Mouse (Mus musculus) gastrocnemius, postnatal 36 days (tissue): ENCODE data around the gene Tmem117. TPM values are rescaled to one million over a fixed set of nuclear protein-coding genes. Genes with fewer than 3 reads are reported as not detected.

Experiments
- DNase-seq, 2 experiments: peaks; one replicate each; pipeline ENCODE4 v3.0.0; 2022
- intact Hi-C: fragments of 180-260 bp; cut with DNase I; formaldehyde crosslinking; loops from one replicate; pipeline ENCODE4 v1.15.1; 2025
- total RNA-seq, 2 experiments: library from RNA; stranded (reverse); gene quantifications; 2 replicates each; pipeline ENCODE4 v1.2.3; 2021

The Tmem117 gene
- total RNA-seq, 2 experiments from 2014 or later = 21.2 to 21.3 TPM

DNA sequence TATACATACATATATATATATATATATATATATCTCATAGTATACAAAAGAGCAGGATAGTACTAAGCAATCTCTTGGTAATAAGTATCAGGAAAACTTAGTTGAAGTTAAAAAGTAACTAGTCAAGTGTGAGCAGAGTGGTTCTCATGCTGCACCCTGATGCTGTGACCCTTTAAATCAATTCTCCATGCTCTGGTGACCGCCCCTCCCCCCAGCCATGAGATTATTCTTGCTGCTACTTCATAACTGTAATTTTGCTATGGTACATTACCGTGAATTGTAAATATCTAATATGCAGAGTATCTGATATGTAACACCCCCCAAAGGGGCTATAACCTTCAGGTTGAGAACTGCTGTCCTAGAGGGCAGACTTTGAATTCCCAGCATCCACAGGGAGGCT lies 10.1 kb downstream of the Tmem117 start:
- intact Hi-C loops = no loop called here

DNA sequence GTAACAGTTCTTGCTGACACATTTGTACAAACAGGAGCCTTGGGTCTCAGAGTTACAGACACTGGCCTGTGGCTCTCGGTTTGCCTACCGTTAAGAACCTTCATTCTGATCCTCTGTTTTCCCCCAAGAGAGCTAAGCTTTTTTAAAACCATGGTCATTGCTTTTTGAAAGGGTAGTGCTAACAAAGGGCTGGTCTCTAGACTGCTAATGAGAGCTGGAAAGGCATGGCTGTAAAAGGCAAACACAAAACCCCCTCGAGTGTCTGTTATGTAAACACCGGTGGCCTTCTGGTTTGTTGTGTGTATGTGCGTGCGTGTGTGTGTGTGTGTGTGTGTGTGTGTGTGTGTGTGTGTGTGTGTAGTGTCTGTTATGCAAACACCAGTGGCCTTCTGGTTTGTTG lies 17.0 kb downstream of the Tmem117 start:
- no peak for DNase-seq
- intact Hi-C loops = no loop called here

More for the DNA sequence above, 10.1 kb downstream of the Tmem117 start:
- DNase-seq = no peak

DNA sequence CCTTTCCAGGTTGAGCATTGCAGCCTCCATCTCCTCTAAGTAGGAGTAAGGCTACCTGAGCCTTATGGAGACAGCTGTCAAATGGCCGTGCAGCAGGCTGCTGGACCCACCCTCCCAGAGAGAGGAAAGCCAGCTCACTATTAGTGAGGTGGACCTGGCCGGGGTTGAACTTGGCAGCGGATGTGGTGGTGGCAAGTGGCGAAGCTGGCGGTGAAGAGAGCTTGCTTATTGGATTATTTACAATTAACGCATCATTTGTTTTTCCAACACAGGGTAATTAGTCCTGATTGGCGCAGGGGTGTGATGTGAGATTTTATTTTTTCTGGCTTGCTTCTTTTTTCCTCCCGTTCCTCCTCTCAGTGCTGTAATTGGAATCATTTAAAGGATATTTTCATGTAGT lies 19.4 kb downstream of the Tmem117 start:
- no peak for DNase-seq
- intact Hi-C loops = no loop called here

DNA sequence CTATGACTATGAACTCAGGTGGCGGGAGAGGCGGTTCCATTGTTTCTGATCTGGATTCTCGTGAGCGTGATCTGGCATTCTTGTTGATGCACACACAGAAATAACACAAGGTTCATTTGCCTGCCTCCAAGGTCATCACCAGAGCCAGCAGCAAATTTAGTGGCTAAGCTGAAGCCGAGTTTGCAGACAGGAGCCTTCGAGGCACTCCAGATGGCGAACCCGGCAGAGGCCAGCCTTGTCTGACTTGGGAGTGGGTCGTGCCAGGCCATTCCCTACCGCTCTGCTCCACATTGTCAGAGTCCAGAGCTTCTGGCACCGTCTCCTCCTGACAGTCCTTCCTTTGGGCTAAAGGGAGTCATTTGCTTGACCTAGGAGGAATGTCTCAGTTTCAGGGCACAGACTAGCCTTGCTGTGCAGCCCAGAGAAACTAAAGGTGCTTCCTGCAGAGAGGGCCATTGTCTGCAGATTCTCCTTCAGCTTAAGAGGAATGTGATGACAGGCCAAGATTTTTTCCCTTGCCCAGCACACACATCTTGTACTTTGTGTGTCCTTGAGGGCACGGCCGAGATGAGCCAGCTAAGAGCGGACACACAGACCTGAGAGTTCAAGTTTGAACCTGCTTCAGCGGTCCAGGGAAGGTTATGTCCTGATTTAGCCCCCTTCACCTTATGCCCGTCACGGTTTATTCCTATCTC lies 20.2 kb downstream of the Tmem117 start:
- DNase-seq = no peak
- intact Hi-C loops = no loop called here

DNA sequence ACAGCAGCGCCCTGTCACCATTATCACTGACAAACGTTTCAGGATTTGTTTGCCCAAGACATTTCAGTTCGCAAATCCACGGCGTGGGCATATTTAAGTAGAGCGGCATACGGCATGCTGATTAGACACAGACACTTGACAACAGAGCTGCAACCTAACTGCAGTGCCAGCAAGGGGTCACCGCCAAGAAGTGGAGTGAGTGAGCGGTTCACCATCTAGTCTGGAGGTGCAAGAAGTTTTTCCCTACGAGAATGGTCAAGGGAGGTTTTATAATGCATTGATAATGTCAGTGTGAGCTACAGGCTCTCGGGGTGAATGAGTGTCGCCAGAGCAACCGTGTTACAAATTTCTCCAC lies 20.7 kb downstream of the Tmem117 start:
- DNase-seq = no peak
- intact Hi-C loops = no loop called here

DNA sequence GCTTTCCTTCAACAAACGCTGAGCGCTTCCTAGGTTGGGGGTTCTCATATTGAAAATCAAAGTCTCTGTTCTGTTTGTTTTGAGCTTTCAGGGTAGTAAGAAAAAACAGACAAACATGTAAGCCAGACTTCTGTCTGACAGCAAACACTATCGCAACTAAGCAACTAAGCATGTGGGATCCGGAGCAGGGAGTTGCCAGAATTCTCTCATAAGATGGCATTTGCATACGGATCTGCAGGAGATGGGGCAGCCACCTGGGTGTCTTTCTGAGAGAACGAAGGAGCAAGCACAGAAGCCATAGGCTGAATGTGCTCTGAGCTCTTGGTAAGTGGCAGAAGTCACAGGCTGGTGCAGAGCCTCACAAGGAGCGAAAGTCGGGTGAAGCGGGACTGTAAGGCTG lies 22.3 kb downstream of the Tmem117 start:
- no peak for DNase-seq
- intact Hi-C loops = no loop called here

DNA sequence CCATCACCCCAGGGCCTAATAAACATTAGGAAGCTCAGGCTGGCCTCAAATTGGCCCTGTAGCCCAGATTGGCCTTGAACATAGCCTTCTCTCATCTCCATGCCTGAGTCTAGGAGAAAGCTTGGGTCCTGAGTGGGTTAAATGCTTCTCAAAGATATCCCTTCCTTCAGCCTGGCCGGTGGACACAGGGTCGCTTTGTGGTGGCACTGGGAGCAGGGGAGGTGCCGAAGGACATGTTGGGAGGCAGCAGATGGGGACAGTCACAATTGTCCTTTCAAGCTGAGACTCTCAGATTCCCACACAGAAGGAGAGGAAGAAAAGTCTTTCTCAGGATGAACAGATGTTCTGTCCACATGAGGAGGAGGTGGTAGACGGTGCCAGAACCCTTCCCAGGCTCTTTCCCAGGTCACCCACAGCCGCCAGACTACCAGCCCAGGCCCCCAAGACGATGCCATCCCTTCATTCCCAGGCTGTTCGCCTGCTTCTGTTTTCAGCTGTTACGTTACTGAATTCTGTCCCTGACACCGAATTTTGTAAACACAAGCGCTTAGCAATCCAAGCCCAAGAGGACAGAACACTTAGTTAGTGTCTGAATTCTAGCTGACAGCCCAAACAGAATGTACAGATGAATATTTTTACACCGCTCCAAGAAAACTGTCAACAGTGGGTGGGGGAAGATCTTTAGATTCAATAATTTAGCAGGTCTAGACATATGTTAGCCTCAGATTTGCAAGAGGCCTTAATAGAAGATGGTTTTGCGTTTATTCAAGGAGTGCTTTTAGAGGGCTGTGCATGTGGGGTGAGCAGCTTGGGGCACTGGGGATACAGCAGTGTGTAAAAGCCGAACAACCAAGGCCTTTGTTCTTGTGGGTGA lies 23.2 kb downstream of the Tmem117 start:
- intact Hi-C loops = no loop called here
- DNase-seq = no peak

DNA sequence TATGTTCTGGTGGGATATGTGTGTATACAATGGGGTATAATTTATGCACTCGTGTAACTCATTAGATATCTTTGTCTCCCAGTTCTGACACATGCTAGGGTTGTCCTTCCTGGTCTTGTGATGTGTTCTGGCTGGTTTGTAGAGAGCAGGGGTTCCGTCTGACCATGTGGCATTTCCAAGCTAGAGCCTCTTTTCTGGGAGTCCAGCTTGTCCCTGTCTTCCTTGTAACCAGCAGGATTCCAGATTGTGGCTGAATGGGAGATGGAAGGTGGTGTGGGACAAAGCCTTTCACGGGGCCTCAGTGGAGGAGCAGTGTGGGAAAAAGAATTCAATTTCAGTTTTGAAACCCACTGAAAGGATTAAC lies 23.8 kb downstream of the Tmem117 start:
- intact Hi-C loops = no loop called here
- DNase-seq = no peak

DNA sequence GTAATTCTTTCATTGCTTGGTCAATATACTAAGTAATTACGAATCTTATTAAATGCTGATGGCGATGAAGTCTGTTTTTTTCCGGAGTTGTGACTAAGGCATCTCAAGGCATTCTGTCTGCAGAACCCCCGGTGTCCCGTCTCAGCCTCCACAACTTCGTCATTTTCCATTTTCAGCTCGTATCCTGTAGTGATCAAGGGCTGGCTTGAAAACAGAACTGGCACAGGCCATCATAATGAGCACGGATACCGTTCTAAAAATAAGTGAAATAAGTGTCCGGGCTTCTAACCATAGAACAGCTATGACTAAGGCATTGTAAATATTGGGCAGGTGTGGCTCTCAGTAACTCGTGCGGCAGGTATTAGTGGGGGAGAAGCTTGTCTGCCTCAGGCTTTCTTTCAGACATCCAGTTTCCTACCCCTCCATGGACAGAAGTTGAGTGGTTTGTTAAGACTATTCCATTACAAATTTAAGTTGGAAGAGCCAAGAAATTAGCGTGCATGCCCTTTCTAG lies 26.8 kb downstream of the Tmem117 start:
- DNase-seq = peak in 1 of 2 experiments; percentile 19
- intact Hi-C loops = no loop called here

DNA sequence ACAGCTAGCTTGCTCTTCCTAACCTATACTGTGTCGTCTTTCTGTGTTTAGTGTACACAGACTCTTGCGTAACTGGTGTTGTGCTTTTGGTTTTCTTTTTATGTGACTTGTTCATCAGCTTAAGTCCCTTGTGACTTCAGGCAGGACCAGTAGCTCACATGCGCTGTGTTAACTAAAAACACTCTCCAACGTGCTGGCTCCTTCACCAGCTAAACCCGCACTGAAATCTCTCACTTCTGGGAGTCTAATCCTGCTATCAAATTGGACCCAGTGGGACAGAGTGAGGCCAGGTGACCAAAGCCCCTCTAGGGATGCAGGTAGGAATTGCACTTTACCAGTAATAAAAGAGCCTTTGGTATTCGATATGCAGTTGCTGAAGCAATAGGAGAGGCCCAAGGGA lies 28.9 kb downstream of the Tmem117 start:
- intact Hi-C loops = loop anchor here (2.0 kb wide), 1 partner anchor 29 kb away; the partner anchor contains the start of gene Tmem117
- no peak for DNase-seq

DNA sequence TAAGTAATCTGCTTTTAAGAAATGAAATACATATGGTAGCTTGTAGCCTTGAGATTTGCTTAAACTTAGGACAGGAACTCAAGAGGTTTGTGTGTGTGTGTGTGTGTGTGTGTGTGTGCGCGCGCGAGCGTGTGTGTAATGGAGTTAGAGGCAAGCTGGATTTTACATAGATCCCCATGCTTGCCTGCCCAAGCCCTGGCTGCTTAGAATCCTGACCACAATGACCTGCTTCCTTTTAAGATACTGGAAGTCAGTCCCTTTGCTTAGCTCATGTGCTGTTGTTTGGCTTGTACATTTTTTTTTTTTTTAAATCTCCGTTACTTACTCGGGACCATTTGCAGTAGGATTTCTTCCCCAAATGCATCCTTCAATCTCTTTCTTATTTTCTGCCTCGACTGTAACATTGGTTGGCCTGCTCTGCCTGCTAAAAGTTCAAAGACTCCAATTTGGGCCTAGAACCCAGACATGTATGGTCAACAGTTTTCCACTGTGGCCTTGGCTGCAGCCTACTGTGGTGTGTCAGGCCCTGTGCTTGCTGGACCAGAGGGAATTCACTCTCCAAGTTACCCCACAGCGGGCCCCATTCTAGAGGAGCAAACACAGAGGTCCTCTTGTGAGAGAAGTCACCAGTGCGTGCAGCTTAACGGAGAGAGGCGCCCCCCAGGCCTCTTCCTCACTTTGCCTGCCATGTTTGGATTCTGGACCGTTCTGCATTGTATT lies 29.5 kb downstream of the Tmem117 start:
- intact Hi-C loops = loop anchor here (2.0 kb wide), 1 partner anchor 30 kb away; the partner anchor contains the start of gene Tmem117
- DNase-seq = no peak

DNA sequence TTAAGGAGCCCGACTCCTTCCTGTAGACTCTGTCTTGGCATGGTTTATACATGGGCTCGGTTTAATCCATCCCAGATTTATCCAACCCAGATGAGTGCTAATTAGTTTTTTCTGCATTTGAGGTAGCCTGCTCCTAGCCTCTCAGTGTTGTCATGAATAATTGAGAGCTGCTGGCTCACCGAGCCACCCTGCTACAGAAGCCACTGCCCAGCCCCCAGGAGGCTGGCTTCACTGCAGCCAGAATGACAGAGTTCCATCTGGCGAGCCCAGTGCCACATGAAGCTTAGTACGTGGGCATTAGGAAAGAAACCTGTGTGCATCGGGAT lies 30.0 kb downstream of the Tmem117 start:
- intact Hi-C loops = loop anchor here (2.0 kb wide), 1 partner anchor 30 kb away; the partner anchor contains the start of gene Tmem117
- DNase-seq = no peak

DNA sequence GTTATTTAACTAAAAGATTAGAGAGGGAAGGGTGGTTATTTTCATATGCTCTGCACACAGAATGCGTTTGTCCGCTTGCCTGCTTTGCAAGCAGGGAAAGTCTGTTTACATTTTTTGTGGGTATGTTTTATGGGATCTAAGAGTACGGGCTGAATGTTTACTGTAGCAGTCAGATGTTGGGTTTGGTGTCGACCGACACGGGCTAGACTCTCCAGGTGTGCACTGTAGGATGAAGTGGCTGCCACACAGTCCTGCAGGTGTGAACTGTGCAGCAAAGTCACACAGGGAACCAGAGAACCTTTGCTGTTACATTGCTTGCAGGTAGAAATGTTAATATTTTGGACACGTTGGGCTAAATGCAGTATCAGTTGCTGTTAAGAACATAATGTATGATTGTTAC lies 31.9 kb downstream of the Tmem117 start:
- DNase-seq = no peak
- intact Hi-C loops = loop anchor here (2.0 kb wide), 1 partner anchor 104 kb away; no protein-coding TSS in a partner anchor

DNA sequence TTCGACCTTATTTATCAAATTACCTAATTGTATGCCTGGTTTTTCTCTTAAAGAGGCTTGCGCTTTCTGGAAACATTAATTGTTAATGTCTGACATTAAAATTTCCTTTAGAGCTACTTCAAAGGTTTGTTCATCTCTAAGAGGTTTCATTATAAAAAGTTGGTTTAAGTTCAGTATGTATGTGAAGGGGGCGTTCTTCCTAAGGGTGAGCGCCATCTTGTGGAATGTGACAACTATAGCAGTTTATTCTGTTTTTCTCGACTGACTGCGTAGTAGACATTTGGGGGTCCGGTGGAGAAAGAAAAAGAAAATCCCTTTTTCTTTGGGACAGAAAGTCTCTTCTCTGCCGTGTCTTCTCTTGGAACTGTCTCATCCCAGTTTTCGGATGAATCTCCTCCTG lies 32.4 kb downstream of the Tmem117 start:
- no peak for DNase-seq
- intact Hi-C loops = loop anchor here (2.0 kb wide), 1 partner anchor 105 kb away; no protein-coding TSS in a partner anchor

DNA sequence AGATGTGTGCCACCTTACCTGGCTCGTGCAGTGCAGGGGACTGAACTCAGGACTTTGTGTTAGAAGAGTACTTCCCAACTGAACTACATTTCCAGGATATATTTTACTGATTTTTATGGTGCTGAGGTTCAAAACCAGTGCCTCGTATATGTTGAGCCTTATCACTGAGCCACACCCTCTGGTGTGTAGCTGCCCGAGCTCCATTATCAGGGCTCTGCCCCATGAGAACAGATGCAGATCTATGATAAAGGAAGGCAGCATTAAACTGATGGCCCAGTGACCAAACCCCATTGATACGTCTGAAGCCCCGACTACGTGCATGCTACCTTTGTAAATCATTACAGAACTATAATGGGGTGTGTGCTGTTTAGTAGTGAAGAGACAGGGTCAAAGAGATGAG lies 35.6 kb downstream of the Tmem117 start:
- intact Hi-C loops = no loop called here
- no peak for DNase-seq

DNA sequence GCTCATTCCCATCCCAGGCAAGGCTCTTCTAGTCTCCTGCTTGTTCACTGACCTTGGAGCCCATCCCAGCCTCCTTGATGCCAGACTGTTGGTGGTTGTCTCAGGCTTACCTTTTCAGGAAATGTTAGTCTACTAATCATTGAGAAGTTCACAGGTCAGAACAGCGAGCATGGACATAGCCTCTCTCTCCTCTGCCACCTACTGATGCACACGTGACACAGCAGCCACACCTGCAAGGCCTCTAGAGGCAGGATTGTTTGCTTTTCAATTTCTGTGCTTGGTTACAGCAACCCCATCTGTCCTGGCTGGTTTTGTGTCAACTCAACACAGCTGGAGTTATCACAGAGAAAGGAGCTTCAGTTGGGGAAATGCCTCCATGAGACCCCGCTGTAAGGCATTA lies 52.1 kb downstream of the Tmem117 start:
- intact Hi-C loops = no loop called here
- no peak for DNase-seq

DNA sequence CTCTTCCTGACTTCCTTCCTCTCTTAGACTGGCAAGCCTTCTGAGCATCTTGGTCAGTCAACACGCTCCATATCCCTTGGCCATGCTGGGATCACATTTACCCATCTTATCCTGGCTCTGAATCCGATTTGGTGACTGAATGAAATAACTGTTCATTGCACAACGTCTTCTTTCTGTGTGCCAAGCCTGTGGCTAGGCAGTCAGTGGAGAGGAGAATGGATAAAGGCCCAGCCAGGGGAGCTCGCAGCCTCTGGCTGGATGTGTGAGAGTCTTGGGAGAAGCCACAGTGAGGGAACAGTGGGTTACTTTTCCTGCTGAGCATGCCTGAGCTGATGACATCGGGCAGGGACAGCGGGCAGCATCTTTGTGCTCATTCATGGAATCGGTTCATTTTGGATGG lies 55.2 kb downstream of the Tmem117 start:
- no peak for DNase-seq
- intact Hi-C loops = no loop called here

DNA sequence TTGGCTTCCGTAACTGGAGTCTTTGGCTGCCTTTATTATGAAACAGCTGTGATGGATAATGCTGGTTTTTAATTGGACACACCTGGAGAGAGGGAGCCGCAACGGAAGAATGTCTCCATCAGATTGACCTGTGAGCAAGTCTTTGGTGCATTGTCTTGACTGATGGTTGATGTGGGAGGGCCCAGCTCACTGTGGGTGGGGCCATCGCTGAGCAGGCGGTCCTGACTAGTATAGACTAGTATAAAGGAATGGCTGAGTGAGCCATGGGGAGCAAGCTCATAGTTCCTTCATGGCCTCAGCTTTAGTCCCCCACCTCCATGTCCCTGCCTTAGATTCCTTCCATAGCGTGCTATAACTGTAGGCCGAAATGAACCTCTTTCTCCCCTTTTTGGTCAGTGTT lies 58.1 kb downstream of the Tmem117 start:
- intact Hi-C loops = no loop called here
- no peak for DNase-seq

DNA sequence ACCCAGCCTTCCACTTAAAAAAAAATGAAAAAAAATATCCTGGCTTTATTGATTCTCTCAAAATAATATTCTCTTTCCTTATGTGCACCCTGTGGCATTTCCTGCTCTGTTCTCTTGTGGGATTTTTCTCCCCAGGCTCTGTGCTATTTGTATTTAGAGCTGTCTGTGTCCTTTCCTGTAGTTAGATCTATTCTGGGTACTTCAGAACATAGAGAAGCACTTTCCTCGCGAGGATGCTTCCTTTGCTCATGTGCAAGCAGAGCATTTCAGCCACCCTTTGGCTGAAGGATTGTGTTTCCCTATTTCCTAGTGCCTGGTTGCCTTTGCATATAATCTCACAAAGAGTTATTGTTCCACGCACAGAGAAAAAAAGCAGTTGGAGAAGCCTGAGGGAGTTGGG lies 58.6 kb downstream of the Tmem117 start:
- intact Hi-C loops = no loop called here
- DNase-seq = no peak

DNA sequence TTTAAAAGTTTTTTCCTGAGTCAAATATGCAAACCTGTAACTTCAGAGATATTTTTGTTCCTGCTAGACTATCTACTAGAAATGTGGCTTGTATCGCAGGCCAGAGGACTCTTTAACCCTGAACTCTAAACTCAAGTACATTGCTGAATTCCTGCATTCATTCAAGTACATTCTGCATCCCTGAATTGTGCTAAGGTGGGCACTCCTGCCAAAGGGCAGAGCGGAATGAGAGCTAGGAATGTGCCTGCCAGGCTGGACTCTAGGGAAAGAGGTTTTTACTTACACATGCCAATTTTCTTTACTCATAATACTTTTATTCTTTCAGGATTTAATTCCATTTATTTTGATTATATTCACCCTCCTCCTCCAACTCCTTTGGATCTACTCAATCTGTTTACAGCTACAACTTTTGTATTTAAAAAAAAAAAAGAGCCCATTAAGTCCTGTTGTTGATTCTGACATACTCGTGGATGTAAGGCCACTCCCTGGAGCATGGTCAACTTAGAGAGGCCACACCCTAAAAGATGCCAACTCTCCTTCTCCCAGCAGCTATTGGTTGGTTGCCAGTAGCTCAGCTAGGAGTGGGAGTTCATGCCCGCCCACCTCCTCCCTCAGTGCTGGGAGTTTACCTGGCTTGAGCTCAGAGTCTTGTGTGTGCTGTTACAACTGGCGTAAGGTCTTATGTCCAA lies 60.3 kb downstream of the Tmem117 start:
- intact Hi-C loops = no loop called here
- DNase-seq = no peak

DNA sequence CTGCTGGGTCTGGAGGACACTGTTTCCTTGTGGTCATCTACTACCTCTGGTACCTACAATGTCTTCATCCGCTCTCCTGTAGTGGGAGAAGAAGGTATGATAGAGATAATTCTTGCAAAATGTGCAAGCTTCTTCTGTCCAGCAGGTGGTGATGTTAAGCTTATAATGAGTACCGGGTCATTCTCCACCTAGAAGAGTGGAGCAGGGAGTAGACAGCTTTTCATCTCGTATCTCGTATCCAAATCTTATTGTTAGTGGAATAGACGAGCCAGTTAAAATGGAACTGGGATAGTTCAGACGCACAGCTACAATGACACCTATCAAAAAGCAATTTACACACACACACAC lies 60.8 kb downstream of the Tmem117 start:
- intact Hi-C loops = no loop called here
- no peak for DNase-seq
